Mouse (Mus musculus) adrenal gland, adult 18-20 months (tissue): ENCODE measurements around the gene Defb47. TPM values are rescaled to one million over a fixed set of nuclear protein-coding genes. Genes with fewer than 3 reads are reported as not detected.
A peak's percentile ranks its signal among the peaks of the same experiment; 100 is the strongest.

Experiments
- DNase-seq, 2 experiments: peaks; one replicate each; pipeline ENCODE4 v3.0.0; 2021 to 2022; ENCODE audit warnings: low spot score in 2 of 2
- long read RNA-seq, 2 experiments: library from polyadenylated mRNA; stranded (forward); transcript quantifications; one replicate each; pipeline ENCODE4 v2.0.0; 2021
- total RNA-seq, 2 experiments: library from RNA; stranded (reverse); gene quantifications; 1 replicate in 1 of 2; 2 replicates in 1 of 2; pipeline ENCODE4 v1.2.3; 2021

The Defb47 gene
- not detected for total RNA-seq
- long read RNA-seq, experiment 1, result 0 reads
- long read RNA-seq, experiment 2, result 0 reads

GRCm38 (mm10) chr14:62997777-62998176 is at the start of gene Defb47:
TSS of gene Defb47 (plus strand) at chr14:62998077.
- DNase-seq, result no peak

- DNase-seq, result no peak
Measured at GRCm38 (mm10) chr14:62956091-62956490, 41.8 kb upstream of the Defb47 start.

DNA sequence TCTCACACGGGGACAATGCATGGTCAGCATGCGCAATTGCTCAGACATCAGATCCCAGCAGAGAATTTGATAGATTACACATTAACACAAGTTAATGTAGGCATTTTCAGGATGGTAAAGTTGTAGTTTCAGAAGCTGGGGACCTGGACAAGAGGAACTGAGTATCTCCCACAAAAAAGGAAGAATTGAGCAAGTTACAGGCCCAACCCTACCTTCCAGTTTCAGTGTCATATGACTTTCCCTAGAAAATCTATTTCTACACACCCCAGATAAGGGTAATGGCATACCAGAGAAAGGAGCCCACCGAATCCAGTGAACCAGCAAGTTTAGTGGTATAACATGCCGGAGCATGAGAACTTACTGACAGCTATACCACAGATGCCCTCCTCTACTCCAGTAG is 34.2 kb upstream of the Defb47 start:
- no peak for DNase-seq

DNA sequence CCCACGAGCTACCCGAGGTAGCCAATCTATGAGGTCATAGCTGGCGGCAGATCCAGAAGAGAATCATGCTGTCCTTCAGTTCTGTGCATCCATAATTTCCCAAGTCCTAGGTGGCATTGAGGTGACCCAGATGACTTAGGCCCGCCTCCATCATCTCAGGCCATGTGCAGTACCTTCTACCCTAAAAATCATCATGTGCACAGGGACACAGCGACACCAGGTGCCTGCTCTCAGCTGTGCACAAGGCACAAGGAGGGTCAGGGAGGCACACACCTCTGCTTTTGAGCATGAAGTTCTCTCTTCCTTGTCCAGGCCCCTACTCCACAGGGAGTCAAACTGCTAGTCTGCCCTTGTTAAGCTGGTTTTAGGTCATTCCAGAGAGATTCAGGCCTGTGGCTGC is 32.5 kb upstream of the Defb47 start:
- DNase-seq, result no peak

DNA sequence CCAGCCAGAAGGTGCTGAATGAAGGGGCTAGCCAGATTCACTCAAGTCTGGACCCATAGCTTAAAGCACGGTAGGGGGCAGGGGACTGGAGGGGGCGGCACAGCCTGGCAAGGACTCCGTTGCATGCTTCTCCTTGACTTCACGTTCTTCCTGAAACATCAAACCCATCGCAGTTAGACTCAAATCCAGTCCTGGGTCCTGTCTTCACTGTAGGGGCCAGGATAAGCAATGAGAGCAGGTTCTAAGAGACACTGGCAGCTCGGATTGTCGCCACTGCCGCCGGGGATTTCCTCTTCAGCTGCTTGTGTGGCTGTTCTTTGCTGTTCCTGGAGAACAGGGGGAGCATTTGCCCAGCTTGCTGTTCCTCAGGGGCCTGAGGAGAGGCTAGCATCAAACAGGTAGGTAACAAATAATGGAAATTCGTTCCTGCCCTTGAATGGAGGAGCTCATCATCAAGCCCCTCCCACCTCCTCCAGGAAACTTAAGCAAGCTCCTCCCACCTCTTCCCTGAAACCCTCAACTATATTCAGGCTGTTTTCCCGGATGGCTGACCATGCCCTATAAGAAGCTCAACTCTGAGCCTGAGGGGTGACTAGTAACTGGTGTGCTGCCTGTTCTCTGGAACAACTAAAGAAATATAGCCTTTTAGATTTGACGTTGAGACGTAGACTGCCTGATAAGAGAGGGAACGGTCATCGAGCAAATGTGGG is 31.9 kb upstream of the Defb47 start:
- DNase-seq, result no peak

DNA sequence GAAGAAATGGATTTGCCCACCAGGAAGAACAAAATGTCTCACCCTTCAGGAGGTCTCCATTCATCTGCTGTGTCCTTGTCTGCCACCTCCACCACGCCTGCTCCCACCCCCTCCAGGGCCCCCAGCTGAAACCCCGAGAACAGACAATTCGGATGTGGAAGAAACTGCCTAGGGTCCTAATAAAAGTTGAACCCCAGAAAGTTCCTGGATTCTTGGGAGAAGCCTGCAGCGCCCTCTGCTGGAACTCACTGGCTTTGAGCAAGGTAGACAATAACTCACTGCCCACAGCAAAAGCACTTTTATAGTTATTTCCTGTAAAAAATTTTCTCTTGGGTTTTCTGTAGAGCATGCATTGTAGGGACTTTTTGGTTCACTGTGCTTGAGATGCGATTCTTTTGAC is 22.8 kb upstream of the Defb47 start:
- peak; percentile 74 to 80 for DNase-seq

GRCm38 (mm10) chr14:62979815-62980214 is 18.1 kb upstream of the Defb47 start:
- DNase-seq, result no peak

DNA sequence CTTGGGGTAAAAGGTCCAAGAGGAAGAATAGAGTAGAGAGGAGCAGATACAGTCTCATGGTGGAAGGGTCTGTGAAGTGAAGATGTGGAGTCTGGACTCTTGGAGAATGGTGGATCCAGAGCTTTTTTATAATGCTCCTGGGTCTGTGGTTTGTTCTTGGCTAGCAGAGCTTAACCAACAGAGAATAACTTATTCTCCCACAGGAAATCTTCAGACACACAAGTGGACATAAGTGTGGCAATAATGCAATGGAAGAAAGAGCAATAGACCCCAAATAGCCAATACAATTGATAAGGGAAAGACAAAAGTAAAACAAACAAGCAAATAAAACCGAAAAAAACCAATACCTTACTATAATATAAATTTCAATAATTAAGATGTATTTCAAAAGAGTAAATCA is 13.5 kb upstream of the Defb47 start, which contains the start of gene Defb48:
Gene Defb48 (minus strand): TSS at position 101 of the 400 bp plus-strand sequence.
- DNase-seq, result no peak

DNA sequence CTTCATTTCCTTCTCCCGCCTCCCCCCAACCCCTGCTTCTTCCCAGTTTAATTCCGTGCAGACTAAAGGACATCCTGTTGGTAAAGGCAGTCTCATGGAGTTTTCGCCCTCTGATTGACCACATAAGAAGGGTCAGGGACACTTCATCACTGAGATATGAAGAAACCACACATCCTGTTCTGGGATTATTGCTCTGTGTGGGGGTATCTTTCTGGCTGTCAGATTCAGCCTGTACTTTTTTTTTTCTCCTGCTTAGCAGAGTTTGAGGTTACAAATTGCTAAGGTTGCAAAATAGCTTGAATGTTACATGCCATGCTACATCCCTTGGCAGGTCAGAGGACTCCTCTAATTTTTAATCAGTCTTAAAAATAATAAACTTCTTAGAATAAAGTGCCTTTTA is 6.6 kb upstream of the Defb47 start:
- DNase-seq, result no peak

DNA sequence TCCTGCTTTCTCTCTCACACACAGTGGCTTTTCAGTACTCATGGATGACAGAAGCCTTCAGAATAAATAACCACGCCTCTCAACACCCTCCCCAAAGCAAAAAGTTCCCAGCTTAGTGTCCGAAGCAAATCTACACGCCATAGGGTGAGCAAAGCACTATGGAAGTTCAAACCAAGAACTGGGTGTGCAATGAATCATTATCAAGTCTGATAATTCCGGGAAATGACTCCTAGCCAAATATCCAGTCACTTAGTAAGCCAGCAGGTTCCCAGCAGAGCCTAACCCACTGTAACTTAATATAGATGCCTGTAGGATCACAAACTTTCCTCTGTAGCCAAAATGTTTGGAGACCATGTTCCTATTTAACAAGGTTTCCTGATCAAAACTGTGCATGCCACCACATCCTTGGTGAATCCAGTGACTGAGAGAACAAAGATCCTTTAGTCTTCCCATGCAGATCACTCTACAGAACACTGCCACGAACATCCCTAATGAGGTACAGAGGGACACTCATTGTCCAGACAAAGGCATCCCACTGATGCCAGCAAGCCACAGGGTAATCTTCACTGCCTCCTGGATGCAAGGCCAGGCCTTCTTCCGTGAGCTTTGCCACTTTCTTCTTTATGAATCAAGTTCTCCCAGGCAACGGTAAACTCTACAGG is 5.9 kb upstream of the Defb47 start:
- no peak for DNase-seq

GRCm38 (mm10) chr14:62998977-62999376 is 1.1 kb downstream of the Defb47 start:
- no peak for DNase-seq

DNA sequence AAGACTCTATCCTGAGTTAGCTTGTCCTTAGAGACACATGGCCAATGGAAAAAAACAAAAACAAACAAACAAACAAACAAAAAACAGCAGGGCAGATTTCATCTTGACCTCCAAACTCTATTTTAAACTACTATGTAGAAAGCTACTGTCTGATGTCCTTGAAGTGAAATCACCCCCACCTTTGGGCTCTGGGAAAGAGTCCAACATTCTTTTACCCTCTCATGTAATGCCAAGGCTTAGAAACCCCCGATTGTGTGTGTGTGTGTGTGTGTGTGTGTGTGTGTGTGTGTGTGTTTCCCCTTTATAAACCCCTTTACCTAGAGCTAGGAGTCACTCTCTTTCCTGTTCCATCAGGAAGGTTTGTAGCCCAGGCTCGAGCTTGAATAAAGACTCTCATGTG is 4.7 kb downstream of the Defb47 start:
- DNase-seq, result no peak

- DNase-seq, result no peak
Measured at GRCm38 (mm10) chr14:63011471-63011870, 13.6 kb downstream of the Defb47 start, which contains the start of gene Defb43. TSS of gene Defb43 (plus strand) at chr14:63011771.

- no peak for DNase-seq
Measured at GRCm38 (mm10) chr14:63013082-63013481, 15.2 kb downstream of the Defb47 start.

DNA sequence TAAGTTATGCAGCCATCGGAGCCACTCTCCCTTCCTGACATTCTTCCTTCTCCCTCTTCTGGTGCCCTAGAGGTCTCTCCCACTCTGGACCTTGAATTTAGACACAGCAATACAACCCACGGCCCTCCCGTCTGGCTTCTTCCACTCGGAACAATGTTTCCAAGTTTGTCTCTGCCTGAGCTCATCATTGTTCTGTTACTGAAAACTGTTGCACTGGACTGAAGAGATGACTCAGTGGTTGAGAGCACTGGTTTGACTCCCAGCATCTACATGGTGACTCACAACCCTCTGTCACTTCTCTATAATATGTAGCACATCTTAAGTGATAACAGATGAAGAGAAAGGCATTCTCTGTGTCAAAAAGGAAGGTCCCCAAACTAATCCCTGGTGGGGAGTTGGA is 16.8 kb downstream of the Defb47 start:
- DNase-seq, result no peak

- no peak for DNase-seq
Measured at GRCm38 (mm10) chr14:63020524-63021156, 22.8 kb downstream of the Defb47 start.

GRCm38 (mm10) chr14:63046691-63047090 is 48.8 kb downstream of the Defb47 start, which contains the start of gene Defb42:
TSS of gene Defb42 (plus strand) at chr14:63046991.
- no peak for DNase-seq

- DNase-seq, result no peak
Measured at GRCm38 (mm10) chr14:63049910-63050370, 52.1 kb downstream of the Defb47 start, which contains the start of gene Defb30. TSS of gene Defb30 (minus strand) at chr14:63049960.
